Mouse (Mus musculus): ENCODE measurements around the gene Kank2.

Kank2 gene

DNA sequence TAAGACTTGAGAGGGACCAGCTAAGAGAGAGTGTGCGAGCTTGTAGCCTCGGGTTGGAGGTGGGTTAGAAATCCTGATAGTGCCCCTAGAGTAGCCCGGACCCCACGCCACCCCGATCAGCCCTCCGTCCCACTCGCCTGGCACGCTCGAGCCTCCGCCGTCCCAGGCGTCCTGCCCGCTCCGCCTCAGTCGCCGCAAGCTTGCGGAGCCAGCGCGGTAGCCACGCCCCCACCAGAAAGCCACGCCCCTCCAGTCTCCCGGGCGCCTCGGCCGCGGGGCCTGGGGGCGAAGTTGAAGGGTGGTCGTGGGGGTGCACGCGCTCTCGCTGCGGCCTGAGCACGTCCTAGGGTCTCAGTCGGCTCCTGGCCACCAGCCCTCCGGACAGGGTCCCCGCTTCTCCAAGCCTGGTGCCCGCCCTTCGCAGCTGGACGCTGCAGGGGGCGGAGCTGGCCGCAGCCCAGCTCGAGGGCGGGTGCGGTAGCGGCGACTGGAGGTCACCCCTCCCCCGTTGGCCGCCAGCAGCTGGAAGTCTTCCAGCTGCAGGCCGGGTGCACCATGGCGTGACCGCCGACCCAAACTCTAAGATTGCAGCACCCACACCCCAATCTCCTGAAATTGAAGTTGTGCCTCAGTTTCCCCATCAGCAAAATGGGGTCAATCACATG is at the start of gene Kank2:
TSS of gene Kank2 (minus strand) at position 400 of the 665 bp plus-strand sequence.
- peak; percentile 34 for DNase-seq (ENCODE audit: low spot score)

DNA sequence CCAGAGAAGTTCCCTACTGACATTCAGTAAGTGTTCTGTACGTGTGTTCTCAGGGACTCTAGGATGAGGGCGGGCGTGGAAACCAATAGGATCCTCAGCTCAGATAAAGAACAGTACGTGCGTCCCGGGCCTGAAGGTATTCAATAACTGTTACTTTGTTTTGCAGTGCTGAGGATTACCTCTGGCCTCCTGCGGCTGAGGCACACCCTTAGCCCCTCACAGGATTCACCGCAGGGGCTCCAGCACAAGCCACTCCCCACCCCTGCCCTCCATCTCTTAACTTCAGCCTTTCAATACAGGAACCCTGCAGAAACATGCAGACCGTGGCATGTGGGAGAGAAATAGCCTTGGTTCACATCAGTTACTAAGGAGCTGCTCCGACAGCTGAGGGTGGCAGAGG is 49.4 kb upstream of the Kank2 start:
- DNase-seq (ENCODE audit: low spot score) = no peak

DNA sequence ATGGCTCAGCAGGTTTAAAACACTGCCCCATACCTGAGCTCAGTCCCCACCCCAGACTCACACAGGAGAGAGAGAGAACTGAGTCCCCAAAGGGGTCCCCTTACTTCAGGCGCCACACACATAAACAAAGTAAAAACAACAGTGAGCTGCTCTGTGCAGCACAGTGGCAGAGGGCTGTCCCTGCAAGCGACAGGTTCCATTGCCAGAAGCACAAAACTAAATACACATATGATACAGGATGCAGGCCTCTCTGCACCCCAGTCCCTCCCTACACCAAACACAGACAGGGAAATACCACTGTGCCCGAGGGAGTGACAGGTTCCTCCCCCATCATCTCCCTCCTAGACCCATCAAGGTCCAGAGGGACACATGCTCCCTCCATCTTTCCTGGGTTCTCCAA is 48.9 kb upstream of the Kank2 start:
- DNase-seq (ENCODE audit: low spot score) = no peak

DNA sequence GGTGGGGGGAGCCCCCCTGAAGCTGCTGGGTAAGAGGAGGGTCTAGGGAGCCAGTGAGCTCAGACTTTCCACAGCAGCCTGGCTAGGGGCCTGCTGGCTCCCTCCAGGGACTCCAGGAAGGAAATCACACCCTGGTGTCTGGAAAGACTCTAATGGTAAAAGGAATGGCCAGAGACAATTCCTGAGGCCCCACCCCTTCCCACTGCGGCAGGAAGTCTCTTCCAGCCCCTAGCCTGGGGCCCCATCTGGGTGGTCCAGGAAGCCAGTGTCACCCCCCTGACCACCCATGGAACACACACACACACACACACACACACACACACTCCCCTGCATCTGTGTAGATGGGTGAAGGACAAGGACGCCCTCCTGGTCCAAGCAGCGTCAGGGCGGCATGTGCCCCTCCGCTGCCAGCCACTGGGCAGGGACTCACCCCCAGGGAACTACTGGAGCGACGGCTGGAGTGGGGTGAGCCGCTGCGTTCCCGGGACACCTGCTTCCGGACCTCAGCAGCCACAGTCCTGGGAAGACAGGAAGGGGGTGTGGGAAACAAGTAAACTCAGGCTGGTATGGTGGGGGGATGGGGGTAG is 48.3 kb upstream of the Kank2 start:
- no peak for DNase-seq (ENCODE audit: low spot score)

DNA sequence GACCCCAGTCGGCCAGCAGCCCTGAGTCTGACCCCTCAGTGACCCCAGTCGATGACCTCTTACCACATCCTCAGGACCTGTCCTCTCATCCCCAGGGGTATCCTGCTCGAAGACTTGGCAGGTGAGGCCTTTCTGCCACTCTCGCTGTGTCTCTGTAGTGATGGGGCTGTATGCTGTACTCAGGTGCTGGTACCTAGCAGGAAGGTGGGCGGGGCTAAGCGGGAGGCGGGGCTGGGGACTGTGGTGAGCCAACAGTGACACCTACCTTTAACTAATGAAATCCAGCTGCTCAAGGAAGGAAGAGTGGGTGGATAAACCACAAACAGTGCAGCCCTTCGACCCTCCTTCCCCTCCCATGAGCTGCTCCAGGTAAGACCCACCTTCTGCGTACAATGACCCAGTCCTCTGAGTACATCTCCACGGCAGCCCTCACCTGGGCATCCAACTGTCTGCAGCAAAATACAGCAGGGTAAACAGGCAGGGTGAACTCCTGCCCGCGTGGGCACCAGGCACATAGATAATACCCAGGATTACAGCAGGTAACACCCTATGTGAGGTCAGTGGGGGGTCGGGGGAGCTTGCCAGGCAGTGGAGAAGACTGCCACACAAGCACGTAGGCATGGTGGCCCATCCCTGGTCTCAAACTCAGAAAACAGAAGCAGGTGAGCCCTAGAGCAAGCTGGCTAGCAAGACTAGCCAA is 47.0 kb upstream of the Kank2 start:
- DNase-seq (ENCODE audit: low spot score) = no peak

DNA sequence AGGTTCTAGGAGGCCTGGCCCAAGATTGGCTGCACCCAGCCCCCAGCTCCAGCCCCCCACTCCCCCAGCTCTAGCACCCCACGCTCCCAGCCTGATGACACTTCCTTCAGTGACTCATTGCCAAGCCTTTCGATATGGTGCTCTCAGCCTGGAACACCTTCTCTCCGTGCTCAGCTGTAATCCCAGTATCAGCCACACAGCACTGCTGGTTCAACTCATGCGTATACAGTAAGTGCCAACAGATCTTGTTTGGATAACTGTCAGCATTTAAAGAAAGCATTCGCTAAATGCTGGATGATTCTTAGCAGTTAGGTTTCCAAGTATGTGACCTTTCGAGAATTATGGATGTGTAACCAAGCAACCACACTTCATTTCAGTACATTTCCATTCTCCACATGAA is 44.5 kb upstream of the Kank2 start:
- DNase-seq (ENCODE audit: low spot score) = peak; percentile 26

DNA sequence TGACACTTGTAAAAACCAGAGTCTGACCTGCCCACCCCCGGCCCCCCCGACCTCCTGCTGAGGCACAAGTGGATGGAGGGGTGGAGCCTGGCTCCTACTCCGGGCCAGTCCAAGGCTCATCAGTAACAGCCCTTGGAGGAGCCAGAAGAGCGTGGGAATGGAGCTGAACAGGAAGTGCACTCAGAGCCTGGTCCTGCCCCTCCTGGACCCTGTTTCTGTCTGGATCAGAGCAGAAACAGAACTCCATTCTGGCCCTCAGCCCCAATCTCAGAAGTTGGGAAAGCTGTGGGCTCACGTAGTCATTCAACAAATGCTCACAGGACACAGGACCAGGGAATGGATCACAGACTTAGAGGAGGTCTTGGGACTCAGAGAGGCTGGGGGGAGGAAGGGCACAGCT is 43.8 kb upstream of the Kank2 start:
- DNase-seq (ENCODE audit: low spot score) = no peak

DNA sequence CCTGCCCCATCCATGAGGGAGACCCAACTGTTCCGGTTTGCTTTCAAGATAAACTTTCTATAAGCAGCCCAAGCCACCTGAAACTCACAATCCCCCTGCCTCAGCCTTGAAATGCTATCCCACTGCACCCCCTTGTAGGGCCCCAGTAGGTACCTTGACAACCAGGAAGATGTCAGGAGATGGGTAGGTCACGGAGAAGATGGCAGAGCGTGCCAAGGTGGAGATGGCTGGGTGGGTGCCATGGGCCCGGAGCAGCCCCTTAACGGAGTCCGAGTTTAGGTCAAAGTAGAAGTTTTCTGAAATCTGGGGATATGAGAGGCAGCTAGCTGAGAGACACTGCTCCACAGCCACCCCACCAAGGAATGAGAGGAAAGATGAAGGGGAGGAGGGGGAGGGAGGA is 42.8 kb upstream of the Kank2 start:
- DNase-seq (ENCODE audit: low spot score) = no peak

DNA sequence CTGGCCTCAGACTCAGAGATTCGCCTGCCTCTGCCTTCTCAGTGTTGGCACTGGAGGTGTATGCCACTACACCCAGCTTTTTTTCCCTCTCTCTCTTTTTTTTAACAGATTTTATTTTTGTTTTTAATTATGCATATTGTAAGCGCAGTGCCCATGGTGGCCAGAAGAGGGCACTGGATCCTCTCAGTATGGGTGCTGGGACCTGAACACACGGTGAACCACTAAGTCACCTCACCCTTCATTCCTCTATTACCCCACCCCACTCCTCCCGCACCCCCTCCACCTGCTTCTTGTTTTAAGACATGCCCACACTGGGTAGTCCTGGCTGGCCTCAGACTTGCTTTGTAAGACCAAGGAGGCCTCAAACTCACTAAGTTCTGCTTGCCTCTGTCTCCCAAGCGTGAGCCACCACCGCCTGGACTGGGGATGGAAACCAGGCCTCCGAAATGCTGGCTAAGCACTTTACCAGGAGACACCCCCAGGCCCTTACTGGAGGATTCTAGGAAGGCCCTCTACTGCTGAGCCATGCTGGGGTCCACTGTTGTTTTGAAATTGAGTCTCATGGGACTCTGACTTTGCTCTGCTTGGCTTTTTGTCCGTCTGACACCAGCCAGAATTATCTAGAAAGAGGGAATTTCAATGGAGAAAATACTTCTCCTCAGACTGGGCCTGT is 41.7 kb upstream of the Kank2 start:
- DNase-seq (ENCODE audit: low spot score) = no peak

DNA sequence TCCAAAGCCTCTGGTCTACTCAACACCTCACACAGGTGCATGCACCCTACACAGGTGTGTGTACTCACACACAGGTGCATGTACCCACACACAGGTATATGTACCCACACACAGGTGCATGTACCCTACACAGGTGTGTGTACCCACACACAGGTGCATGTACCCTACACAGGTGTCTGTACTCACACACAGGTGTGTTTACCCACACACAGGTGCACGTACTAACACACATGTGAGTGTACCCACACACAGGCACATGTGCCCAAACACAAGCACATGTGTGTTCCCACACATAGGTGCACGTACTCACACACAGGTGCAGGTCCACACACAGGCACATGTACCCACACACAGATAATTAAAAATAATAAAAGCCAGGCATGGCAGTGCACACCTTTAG is 39.1 kb upstream of the Kank2 start:
- no peak for DNase-seq (ENCODE audit: low spot score)

DNA sequence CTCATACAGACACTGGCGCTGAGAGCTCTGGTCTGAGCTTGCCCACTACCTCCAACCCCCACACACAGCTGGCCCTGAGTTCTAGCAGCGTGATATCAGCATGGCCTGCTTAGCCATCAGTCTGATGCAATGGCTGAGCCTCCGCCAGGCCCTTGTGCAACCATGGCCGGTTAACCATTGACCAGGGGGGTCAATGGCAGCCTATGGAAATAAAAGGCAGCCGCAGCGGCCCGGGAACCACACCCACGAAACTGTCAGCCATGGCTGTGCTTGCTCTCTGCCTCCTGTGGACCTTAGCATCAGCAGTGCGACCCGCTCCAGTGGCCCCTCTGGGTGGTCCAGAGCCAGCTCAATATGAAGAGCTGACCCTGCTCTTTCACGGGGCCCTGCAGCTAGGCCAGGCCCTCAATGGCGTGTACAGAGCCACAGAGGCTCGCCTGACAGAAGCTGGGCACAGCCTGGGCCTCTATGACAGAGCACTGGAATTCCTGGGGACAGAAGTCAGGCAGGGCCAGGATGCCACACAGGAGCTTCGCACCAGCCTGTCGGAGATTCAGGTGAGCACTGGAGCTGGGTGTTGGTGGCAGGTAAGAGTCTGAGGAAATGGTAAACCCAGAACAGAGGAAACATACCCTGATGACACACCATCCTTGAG is 36.8 kb upstream of the Kank2 start, which contains the start of gene Angptl8:
TSS of gene Angptl8 (plus strand) at position 253 of the 655 bp plus-strand sequence.
- DNase-seq (ENCODE audit: low spot score) = no peak

DNA sequence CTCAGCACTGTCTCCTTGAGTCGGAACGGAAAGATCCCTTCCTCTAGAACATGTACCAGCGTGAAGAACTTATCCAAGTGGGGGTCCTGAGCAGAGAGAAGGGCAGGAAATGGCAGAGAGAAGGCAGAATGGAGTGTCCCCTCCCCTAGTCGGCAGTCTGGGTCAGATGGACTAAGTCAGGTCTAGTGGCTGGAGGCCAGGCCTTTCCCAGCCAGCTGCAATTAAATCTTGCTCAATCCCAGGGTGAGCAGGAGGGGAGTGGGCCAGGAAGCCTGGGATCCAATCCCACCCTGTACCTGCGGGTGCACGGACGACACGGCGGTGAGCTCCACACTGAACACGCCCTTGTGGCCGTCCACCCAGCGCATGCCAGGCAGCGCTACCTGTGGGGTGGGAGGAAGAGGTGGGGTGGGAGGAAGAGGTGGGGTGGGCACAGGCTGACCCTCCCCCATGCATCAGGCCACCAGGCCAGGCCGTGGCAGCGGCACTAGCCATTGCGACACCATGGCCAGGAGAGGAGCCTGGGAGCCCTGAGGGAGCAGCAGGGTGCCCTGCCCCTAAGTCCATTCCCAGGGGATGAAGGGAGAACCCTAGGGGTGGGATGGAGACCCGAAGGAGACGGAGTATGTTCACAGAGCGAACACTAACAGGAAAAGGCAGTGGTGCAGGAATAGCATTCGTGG is 33.2 kb upstream of the Kank2 start:
- DNase-seq (ENCODE audit: low spot score) = no peak

DNA sequence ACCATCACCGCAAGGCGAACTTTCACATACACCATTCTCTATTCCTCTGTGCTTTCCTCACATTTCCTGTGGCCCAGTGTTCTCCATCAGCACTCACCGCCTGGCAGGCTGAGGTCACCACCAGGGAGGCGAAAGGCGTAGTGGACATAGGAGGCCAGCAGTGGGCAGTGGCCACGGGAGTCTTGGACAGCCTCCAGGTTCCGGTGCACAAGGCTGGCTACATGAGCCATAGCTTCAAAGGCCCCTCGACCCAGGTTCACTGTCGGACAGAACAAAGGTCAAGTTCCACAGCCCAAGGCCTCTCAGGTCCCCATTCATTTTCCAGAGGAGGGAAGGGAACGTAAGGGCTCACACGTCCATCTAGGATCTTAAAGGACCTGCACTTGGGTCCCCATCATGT is 32.4 kb upstream of the Kank2 start:
- DNase-seq (ENCODE audit: low spot score) = no peak

DNA sequence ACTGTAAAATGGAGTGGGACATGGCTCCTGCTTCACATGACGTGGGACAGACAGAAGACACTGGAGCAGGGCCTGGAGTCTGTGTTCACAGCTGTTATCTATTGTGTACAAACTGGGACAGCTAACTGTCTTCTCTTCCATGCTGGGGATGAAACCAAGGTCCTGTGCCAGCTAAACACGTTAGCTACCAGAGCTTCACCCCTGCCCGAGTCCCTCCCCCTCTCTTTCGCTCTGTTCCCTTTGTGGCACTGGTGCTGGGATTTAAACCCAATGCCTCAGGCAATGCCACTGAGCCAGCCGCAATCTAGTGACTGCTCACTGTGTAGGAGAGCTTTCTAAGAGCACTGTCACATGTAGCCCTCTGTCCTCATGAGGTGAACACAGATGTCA is 31.9 kb upstream of the Kank2 start:
- no peak for DNase-seq (ENCODE audit: low spot score)

DNA sequence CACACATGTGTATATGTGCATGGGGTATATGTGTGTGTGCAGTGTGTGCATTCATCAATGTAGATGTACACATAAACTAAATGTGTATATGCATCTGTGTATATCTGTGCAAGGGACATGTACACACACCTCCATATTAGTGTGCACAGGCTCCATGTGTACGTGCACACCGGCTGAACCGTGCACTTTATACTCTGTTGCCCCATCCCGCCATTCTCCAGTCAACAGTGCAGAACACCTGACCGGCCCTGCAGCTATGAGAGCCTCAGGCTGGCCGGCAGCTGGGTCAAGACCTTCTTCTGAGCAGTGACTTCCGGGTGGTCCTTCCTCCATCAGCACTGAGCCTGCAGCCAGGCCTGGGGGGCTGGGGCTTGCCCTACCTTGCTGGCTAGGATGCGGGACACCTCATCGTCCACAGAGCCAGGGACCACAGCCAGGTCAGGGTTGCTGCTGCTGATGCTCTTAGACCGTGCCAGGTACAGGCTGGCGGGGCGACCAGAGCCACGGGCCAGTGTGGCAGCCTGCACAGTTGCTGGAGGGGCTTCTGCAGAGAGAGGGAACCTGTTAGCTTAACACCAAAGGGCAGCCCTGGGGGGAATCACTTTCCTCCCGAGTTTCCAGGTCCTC is 31.4 kb upstream of the Kank2 start:
- no peak for DNase-seq (ENCODE audit: low spot score)

DNA sequence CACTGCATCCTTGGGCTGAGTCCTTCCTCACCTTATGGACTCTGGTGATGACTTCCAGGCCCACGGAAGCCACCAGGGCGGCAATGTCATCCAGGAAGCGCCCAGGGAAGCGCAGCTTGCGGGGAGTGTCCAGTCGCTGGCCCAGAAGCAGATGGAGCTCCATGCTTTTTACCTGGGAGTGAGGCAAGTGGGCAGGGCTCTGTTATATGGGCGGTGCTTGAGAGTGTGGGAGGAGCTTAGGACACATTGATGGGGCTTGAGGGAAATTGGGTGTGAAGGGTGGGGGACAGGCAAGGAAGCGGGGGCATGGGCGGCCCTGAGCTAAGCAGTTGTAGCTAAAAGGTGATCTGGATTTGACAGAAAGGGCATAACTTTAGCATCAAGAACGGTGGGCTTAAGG is 25.8 kb upstream of the Kank2 start:
- DNase-seq (ENCODE audit: low spot score) = no peak

DNA sequence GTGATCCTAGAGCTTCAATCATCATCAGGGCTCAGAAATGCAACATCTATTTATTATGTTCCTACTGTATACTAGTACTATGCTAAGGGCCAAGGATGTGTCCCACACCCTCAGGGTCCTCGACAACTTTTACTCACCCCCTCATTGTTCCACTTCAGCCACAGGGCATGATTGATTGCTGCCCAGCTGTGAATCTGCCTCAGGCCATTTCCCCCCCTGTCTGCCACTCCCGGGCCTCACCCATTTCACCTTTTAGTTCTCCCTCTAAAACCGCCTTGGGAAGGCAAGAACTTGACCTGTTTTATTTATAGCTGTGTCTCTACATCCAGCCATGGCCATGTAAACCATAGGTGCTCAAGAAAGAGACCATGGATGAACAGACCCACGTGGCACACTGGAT is 25.4 kb upstream of the Kank2 start:
- no peak for DNase-seq (ENCODE audit: low spot score)

DNA sequence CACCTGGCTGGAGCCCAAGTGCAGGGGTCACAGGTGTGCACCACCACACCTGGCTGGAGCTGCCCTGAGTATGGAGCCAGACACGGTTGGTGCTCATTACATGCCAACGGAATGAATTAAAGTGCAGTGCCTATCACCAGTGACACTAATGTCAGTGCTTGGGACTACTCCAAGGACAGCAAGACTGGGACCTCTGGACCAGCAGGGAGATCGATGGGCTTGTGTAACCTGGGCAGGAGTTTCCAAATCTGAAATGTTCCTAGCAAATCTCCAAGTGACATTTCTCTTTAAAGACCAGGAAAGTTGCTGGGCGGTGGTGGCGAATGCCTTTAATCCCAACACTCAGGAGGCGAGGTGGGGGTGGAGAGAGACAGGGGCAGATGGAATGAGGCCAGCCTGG is 24.1 kb upstream of the Kank2 start:
- DNase-seq (ENCODE audit: low spot score) = no peak

DNA sequence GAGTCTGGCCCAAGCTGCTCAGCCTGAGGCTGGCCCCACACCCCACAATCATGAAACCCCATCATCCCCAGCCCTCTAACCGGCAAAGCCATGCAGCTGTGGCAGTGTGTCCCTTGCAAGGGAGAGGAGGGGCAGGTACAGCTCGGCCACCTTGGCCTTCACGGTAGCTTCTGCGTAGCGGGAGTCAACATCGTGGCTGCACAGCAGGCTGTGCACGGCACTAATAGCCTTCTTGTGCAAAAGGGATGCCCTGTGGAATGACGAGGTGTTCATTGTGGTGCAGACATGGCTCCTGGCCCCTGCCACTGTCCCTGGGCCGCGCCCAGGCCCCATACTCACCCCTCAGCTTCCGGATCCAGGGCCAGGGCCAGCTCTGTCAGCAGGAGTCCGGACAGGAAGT is 21.6 kb upstream of the Kank2 start:
- no peak for DNase-seq (ENCODE audit: low spot score)

DNA sequence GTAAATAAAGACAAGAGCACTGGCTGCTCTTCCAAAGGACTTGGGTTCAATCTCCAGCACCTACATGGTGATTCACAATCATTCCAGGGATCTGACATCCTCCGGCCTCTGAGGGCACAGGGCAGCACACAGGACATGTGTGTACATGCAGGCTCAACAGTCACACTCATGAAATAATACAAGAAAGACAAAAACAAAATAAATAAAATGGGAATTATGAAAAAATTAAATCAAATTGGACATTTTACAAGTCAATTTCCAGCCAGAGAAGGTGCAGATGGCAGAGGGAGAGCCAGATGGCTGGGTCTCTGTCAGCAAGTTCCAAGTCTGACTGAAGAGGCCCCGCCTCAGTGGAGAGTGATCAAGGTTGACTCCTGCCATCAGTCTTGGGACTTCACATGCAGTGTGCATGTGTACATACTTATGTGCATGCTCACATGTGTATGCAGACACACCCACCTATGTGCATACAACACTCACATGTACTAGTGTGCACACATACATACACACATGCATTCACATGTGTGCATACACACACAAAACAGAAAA is 20.7 kb upstream of the Kank2 start:
- no peak for DNase-seq (ENCODE audit: low spot score)

DNA sequence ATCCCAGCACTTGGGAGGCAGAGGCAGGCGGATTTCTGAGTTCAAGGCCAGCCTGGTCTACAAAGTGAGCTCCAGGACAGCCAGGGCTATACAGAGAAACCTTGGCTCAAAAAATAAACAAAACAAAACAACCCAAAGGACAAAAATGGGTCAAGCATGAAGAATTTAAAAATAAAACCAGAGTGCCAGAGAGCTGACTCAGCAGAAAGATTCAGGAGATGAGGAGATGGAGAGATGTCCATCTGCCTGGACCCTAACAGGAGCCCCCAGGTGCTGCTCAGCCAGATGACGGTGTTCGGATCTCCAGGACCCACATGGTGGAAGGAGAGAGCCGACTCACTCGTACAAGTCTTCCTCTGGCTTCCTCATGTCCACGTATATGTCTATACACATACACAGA is 20.0 kb upstream of the Kank2 start:
- no peak for DNase-seq (ENCODE audit: low spot score)
